Mouse (Mus musculus) erythroblast, embryonic 14.5 days (primary cell): Measurements from ENCODE around the gene Kank2. TPM values are rescaled to one million over a fixed set of nuclear protein-coding genes. Genes with fewer than 3 reads are reported as not detected.
"Not testable (repeated sequence)": the region's sequence is repeated elsewhere in the genome, so short reads cannot be mapped to it uniquely, and the experiment has no call there.

Experiments
- H3K27me3 ChIP-seq: 2 replicates; pipeline ENCODE4 v1.6.1; 2012; ENCODE audit warnings: inconsistent platforms; ENCODE audit not compliant: control insufficient read depth
- H3K36me3 ChIP-seq: 2 replicates; pipeline ENCODE4 v1.6.1; 2012; ENCODE audit warnings: mild to moderate bottlenecking, inconsistent platforms; ENCODE audit not compliant: control insufficient read depth
- H3K4me1 ChIP-seq: 2 replicates; pipeline ENCODE4 v1.6.1; 2012; ENCODE audit warnings: inconsistent platforms; ENCODE audit not compliant: control insufficient read depth
- H3K4me3 ChIP-seq: replicated peaks from 2 replicates; pipeline ENCODE3; 2012; ENCODE audit warnings: moderate library complexity, mild to moderate bottlenecking, inconsistent platforms
- H3K9me3 ChIP-seq: 2 replicates; pipeline ENCODE4 v1.6.1; 2012; ENCODE audit warnings: low read length, inconsistent platforms, mixed read lengths; ENCODE audit not compliant: control insufficient read depth
- GATA1 ChIP-seq: IDR thresholded peaks from 2 replicates; pipeline ENCODE4 v1.6.1; 2012; ENCODE audit warnings: low read length, inconsistent platforms, mixed read lengths
- TAL1 ChIP-seq: IDR thresholded peaks from 3 replicates; pipeline ENCODE4 v1.6.1; 2012; ENCODE audit warnings: low read length, inconsistent platforms, mixed read lengths
- polyA plus RNA-seq: library from polyadenylated mRNA; stranded (reverse); fragments of >175 nt; gene quantifications from 2 replicates; pipeline ENCODE4 v1.2.3, GENCODE M21; 2012

Gene Kank2
- polyA plus RNA-seq, 1 experiment, result 0.02 TPM

DNA sequence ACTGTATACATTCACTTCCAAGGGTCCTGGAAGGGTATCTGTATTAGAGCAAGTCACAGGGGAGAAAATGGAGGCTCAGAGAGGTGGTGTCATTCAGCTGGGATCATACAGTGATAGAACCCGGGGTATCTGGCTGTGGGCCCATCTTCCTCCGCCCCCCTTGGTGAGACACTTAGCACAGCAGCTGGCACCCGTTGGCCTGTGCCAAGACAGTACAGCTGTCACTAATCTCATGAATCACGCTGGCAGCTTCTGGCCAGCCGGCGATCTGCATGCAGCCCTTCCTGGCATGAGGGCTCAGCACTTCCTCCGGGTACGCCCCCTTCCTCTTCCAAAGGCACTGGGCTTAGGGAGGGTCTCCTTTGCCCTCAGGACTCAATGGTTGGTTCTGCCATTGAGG, 5.9 kb downstream of the Kank2 start:
- H3K4me1 ChIP-seq, result peaks cover 2% of the 10 kb centered on the region
- no peak overlapping the region for H3K4me3 ChIP-seq
- peaks cover 3% of the 10 kb centered on the region; the same call in 1 of the 2 replicates for H3K9me3 ChIP-seq
- no peak for TF ChIP-seq TAL1
- TF ChIP-seq GATA1, result no peak
- H3K36me3 ChIP-seq, result peaks cover 19% of the 10 kb centered on the region
- peaks cover 14% of the 10 kb centered on the region for H3K27me3 ChIP-seq

- Histone ChIP-seq H3K9me3 (peaks cover 3% of the 10 kb centered on the region; the same call in 1 of the 2 replicates), H3K4me3 (no peak overlapping the region), H3K4me1 (no peaks in the 10 kb centered on the region), H3K27me3 (peaks cover 6% of the 10 kb centered on the region), H3K36me3 (peaks cover 19% of the 10 kb centered on the region)
- TF ChIP-seq GATA1 (no peak), TAL1 (no peak)
These were observed 6.7 kb downstream of the Kank2 start for GRCm38 (mm10) chr9:21791861-21792260.

DNA sequence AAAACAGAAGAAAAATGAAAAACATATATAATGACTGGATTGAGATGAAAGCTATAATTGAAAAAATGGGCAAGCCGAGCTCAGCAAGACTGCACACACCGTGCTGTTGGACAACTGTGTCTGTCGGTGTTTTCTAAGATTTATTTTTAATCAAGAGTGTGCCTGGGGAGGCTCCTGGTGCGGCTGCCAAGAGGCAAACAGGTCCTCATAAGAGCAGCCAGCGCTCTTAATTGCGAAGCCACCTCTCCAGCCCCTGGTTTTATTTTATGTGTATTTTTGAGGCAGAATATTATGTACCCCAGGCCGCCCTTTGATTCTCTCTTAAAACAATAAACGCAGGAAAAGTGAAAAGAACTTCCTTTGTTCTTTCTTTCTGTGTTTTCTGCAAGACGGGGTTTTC, 10.3 kb downstream of the Kank2 start:
- Histone ChIP-seq H3K36me3 (peaks cover 12% of the 10 kb centered on the region; the same call in 1 of the 2 replicates), H3K9me3 (no peaks in the 10 kb centered on the region), H3K27me3 (no peaks in the 10 kb centered on the region), H3K4me3 (no peak overlapping the region), H3K4me1 (peaks cover 5% of the 10 kb centered on the region)
- TF ChIP-seq GATA1, result no peak
- TF ChIP-seq TAL1, result no peak

GRCm38 (mm10) chr9:21787654-21788053, 10.9 kb downstream of the Kank2 start:
- no peak for TF ChIP-seq TAL1
- no peak for TF ChIP-seq GATA1
- H3K9me3 ChIP-seq, result no peaks in the 10 kb centered on the region
- no peaks in the 10 kb centered on the region for H3K27me3 ChIP-seq
- H3K4me3 ChIP-seq, result no peak overlapping the region
- H3K4me1 ChIP-seq, result peaks cover 5% of the 10 kb centered on the region
- H3K36me3 ChIP-seq, result peaks cover 10% of the 10 kb centered on the region; the same call in 1 of the 2 replicates

GRCm38 (mm10) chr9:21786906-21787305, 11.6 kb downstream of the Kank2 start:
- H3K4me3 ChIP-seq, result no peak overlapping the region
- H3K27me3 ChIP-seq, result no peaks in the 10 kb centered on the region
- peaks cover 5% of the 10 kb centered on the region for H3K4me1 ChIP-seq
- H3K9me3 ChIP-seq, result no peaks in the 10 kb centered on the region
- no peak for TF ChIP-seq TAL1
- TF ChIP-seq GATA1, result no peak
- peaks cover 9% of the 10 kb centered on the region; the same call in 1 of the 2 replicates for H3K36me3 ChIP-seq

GRCm38 (mm10) chr9:21786309-21786708, 12.2 kb downstream of the Kank2 start:
- not testable (repeated sequence) for H3K36me3 ChIP-seq, H3K9me3 ChIP-seq

DNA sequence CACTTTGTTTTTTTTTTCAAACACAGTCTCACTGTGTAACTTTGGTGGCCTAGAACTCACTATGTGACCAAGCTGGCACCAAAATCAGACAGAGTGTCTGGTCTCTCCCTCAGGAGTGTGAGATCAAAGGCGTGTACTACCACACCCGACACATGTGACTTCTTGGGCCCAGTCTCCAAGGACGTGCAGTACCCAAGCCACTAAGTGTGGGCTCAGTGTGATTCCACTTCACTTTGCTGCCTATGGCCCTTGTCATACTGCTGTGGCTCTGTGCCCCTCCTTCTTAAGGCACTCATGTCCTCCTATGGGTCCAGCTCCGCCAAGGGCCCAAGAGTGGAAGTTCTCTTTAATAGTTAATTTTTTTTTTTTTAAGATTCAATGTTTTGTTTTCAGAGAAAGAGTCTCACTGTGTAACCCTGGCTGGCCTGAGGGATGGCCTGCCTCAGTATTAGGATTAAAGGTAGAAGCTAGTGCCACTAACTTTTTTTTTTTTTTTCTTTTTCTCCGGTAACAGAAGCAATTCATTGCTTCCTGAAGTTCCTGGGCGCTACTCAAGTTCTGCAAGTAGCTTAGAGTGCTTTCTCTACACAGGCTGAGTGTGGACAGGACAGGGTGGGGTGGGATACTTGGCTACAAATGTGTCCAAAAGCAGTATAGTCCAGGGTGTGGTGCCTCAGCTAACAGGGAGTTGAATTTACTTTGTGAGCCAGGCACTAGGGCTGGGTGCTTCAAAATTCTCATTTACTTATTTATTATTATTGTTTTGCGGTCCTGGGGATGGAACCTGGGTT, 13.8 kb downstream of the Kank2 start:
- Histone ChIP-seq H3K9me3 (no peaks in the 10 kb centered on the region), H3K36me3 (peaks cover 10% of the 10 kb centered on the region; the same call in 1 of the 2 replicates), H3K4me3 (no peak overlapping the region), H3K4me1 (peaks cover 5% of the 10 kb centered on the region), H3K27me3 (no peaks in the 10 kb centered on the region)
- TF ChIP-seq GATA1 (no peak), TAL1 (no peak)

More at GRCm38 (mm10) chr9:21786309-21786708, 12.2 kb downstream of the Kank2 start:
- not testable (repeated sequence) for H3K4me1 ChIP-seq, H3K27me3 ChIP-seq, H3K4me3 ChIP-seq

- Histone ChIP-seq H3K9me3 (no peaks in the 10 kb centered on the region), H3K4me3 (no peak overlapping the region), H3K36me3 (peaks cover 26% of the 10 kb centered on the region; the same call in 1 of the 2 replicates), H3K27me3 (no peaks in the 10 kb centered on the region), H3K4me1 (peaks cover 5% of the 10 kb centered on the region)
- TF ChIP-seq TAL1 (no peak), GATA1 (no peak)
These were observed 16.7 kb downstream of the Kank2 start for GRCm38 (mm10) chr9:21781657-21782468.

DNA sequence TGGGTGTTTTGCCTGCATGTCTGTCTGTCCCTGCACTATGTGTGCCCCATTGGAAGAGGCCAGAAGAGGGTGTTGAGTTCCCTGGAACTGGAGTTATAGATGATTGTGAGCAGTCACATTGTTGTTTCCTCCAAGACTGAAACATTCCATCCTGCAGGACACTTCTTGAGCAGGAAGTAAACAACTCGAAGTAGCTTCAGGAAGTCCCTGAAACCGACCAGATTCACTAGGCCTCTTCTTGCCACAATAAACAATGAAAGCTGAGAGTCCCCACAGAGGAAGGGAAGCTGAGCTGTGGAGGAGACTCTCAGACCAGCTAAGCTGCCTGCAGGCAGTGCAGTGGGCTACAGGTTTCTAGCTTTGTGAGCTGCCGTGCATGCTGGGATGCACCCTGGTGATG, 20.8 kb downstream of the Kank2 start:
- H3K36me3 ChIP-seq, result peaks cover 30% of the 10 kb centered on the region; the same call in 1 of the 2 replicates
- H3K4me1 ChIP-seq, result no peaks in the 10 kb centered on the region
- H3K27me3 ChIP-seq, result no peaks in the 10 kb centered on the region
- no peak overlapping the region for H3K4me3 ChIP-seq
- TF ChIP-seq GATA1 (no peak), TAL1 (no peak)
- H3K9me3 ChIP-seq, result no peaks in the 10 kb centered on the region

- no peak for TF ChIP-seq GATA1
- no peak for TF ChIP-seq TAL1
- H3K27me3 ChIP-seq, result no peaks in the 10 kb centered on the region
- H3K36me3 ChIP-seq, result peaks cover 34% of the 10 kb centered on the region
- no peaks in the 10 kb centered on the region for H3K9me3 ChIP-seq
- no peak overlapping the region for H3K4me3 ChIP-seq
- H3K4me1 ChIP-seq, result no peaks in the 10 kb centered on the region; the same call in 1 of the 2 replicates
These were observed 24.2 kb downstream of the Kank2 start for GRCm38 (mm10) chr9:21774353-21774752.

- H3K9me3 ChIP-seq, H3K4me1 ChIP-seq, H3K27me3 ChIP-seq, H3K4me3 ChIP-seq: not testable (repeated sequence)
- H3K36me3 ChIP-seq, result peaks cover 26% of the 10 kb centered on the region
These were observed 25.1 kb downstream of the Kank2 start for GRCm38 (mm10) chr9:21773396-21773795.
